Mouse (Mus musculus) urinary bladder, adult 18-20 months (tissue): Measurements from ENCODE around the gene Plrg1.

Experiments used
- DNase-seq, 2 experiments: peaks; one replicate each; pipeline ENCODE4 v3.0.0; 2022; ENCODE audit warnings: low spot score in 2 of 2, mixed read lengths in 2 of 2

Gene Plrg1

GRCm38 (mm10) chr3:83055281-83056038 is at the start of gene Plrg1:
Plrg1 (plus strand) TSS chr3:83055522.
- peak; percentile 98 to 99 for DNase-seq

- no peak for DNase-seq
These were observed 47.8 kb upstream of the Plrg1 start, which contains the start of gene Fgg for GRCm38 (mm10) chr3:83007557-83007956. Fgg (plus strand) TSS chr3:83007724.

- DNase-seq: no peak
These were observed 45.0 kb upstream of the Plrg1 start for GRCm38 (mm10) chr3:83010291-83010690.

GRCm38 (mm10) chr3:83011136-83011535 is 44.2 kb upstream of the Plrg1 start:
- no peak for DNase-seq

- DNase-seq: no peak
These were observed 43.8 kb upstream of the Plrg1 start for GRCm38 (mm10) chr3:83011565-83011964.

- no peak for DNase-seq
These were observed 42.7 kb upstream of the Plrg1 start for GRCm38 (mm10) chr3:83012636-83013035.

GRCm38 (mm10) chr3:83013951-83014350 is 41.4 kb upstream of the Plrg1 start:
- no peak for DNase-seq

- no peak for DNase-seq
These were observed 39.1 kb upstream of the Plrg1 start for GRCm38 (mm10) chr3:83016236-83016635.

GRCm38 (mm10) chr3:83020387-83020786 is 34.9 kb upstream of the Plrg1 start:
- no peak for DNase-seq

GRCm38 (mm10) chr3:83021176-83021575 is 34.1 kb upstream of the Plrg1 start:
- DNase-seq: no peak

GRCm38 (mm10) chr3:83025036-83025435 is 30.3 kb upstream of the Plrg1 start:
- no peak for DNase-seq

GRCm38 (mm10) chr3:83025475-83026301 is 29.6 kb upstream of the Plrg1 start, which contains the start of gene Fga:
Fga (plus strand) TSS chr3:83026076.
- DNase-seq: no peak

GRCm38 (mm10) chr3:83027546-83028251 is 27.6 kb upstream of the Plrg1 start:
- DNase-seq: no peak

- no peak for DNase-seq
These were observed 25.0 kb upstream of the Plrg1 start for GRCm38 (mm10) chr3:83030331-83030730.

GRCm38 (mm10) chr3:83032746-83033308 is 22.5 kb upstream of the Plrg1 start:
- no peak for DNase-seq

- DNase-seq: no peak
These were observed 21.5 kb upstream of the Plrg1 start for GRCm38 (mm10) chr3:83033801-83034200.

- DNase-seq: no peak
These were observed 16.5 kb upstream of the Plrg1 start for GRCm38 (mm10) chr3:83038865-83039264.

GRCm38 (mm10) chr3:83039666-83040065 is 15.7 kb upstream of the Plrg1 start:
- no peak for DNase-seq

- DNase-seq: no peak
These were observed 12.9 kb upstream of the Plrg1 start for GRCm38 (mm10) chr3:83042451-83042850.

GRCm38 (mm10) chr3:83046649-83047048 is 8.7 kb upstream of the Plrg1 start:
- no peak for DNase-seq

GRCm38 (mm10) chr3:83049680-83050079 is 5.6 kb upstream of the Plrg1 start, which contains the start of gene Fgb:
Fgb (minus strand) TSS chr3:83049863.
- no peak for DNase-seq

GRCm38 (mm10) chr3:83050661-83051060 is 4.7 kb upstream of the Plrg1 start:
- no peak for DNase-seq
